Mouse (Mus musculus) bone marrow, adult 2 months (tissue): ENCODE data around the gene Olfr905. TPM values are rescaled to one million over a fixed set of nuclear protein-coding genes. Genes with fewer than 3 reads are reported as not detected.

ENCODE experiments used
- H3K27ac ChIP-seq: fragments of 200-500 bp; 2 replicates; pipeline ENCODE4 v1.5.1; 2012; ENCODE audit warnings: low read depth, mild to moderate bottlenecking, control low read depth, inconsistent platforms, low read length; ENCODE audit not compliant: control insufficient read depth, poor library complexity, insufficient read depth
- H3K4me1 ChIP-seq: fragments of 200-500 bp; 2 replicates; pipeline ENCODE4 v1.6.1; 2011; ENCODE audit warnings: low read length; ENCODE audit not compliant: control insufficient read depth, insufficient read depth
- H3K4me3 ChIP-seq: fragments of 200-500 bp; replicated peaks from 2 replicates; pipeline ENCODE3; 2011; ENCODE audit warnings: mild to moderate bottlenecking, low read depth, low read length, control low read depth; ENCODE audit not compliant: control insufficient read depth
- CTCF ChIP-seq: fragments of 200-500 bp; IDR thresholded peaks from 2 replicates; pipeline ENCODE4 v1.5.1; 2011; ENCODE audit warnings: low read length, control low read depth; ENCODE audit not compliant: control insufficient read depth, insufficient read depth
- POLR2A ChIP-seq: fragments of 200-500 bp; IDR thresholded peaks from 2 replicates; pipeline ENCODE4 v1.6.1; 2011; ENCODE audit warnings: low read depth, mild to moderate bottlenecking, control low read depth, low read length, borderline replicate concordance; ENCODE audit not compliant: control insufficient read depth
- WGBS: fragments of 180-500 bp; shearing (Covaris S2); methylation state at CpG from one replicate; pipeline ENCODE4 v1.1.7; 2018; 5-methylcytosine and 5-hydroxymethylcytosine counted together
- polyA plus RNA-seq: library from polyadenylated mRNA; stranded (reverse); fragments of >200 nt; gene quantifications from 2 replicates; pipeline ENCODE4 v1.2.4, GENCODE M21; 2011; ENCODE audit warnings: low replicate concordance; ENCODE audit not compliant: missing spikeins, insufficient read depth, insufficient read length

Gene Olfr905
- polyA plus RNA-seq: 0.72 and 2.0 TPM in 2 replicates

GRCm38 (mm10) chr9:38470807-38471206 is at the start of gene Olfr905:
Olfr905 (plus strand) TSS chr9:38471107.
- Histone ChIP-seq H3K4me3 (no peak within 1 kb of the TSS), H3K4me1 (no peaks in the 10 kb centered on the region), H3K27ac (no peak within 1 kb of the TSS)
- TF ChIP-seq CTCF (no peak), POLR2A (no peak)

DNA sequence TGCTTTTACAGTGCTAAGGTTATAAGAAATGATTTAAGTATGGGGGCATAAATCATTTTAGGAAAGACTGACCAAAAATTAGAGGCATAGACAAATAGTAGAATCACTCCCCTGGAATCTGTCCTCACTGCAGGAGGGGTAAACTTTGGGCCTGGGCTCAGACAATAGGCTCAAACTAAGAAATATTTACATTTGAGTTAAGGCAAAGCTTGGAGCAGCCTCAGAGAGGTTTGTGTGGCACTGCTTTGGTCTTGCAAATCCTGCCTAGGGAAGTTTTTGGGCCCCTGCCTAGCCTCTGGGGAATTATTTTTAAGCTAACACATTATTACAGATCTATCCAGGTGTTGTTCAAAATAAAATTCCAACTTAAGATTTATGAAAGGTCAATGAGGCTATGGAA is 47.1 kb upstream of the Olfr905 start:
- no peak overlapping the region for H3K4me3 ChIP-seq
- H3K4me1 ChIP-seq: no peaks in the 10 kb centered on the region
- TF ChIP-seq POLR2A (no peak), CTCF (no peak)
- no peak overlapping the region for H3K27ac ChIP-seq

DNA sequence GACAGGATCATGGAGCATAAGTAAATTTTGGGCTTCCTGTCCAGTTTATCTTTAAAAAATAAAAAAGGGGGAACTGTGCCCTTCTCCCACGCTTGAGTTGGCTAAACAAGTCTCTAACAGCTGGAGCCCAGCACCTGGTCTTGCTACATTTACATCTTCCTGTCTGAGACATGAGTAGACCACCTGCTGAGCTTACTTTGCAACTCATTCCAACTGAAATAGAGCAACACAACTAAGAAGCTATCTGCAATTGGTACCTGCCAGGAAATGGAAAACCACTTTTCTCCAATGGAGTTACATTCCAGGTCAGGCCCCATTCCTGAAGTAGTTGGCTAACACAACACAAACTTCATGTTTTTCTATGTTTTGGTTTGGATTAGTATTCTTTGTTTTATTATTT is 43.9 kb upstream of the Olfr905 start:
- H3K27ac ChIP-seq: no peak overlapping the region
- TF ChIP-seq POLR2A (no peak), CTCF (no peak)
- H3K4me1 ChIP-seq: no peaks in the 10 kb centered on the region
- H3K4me3 ChIP-seq: no peak overlapping the region
- 35% methylated on average over 1 of the region's 1 CpGs for WGBS

DNA sequence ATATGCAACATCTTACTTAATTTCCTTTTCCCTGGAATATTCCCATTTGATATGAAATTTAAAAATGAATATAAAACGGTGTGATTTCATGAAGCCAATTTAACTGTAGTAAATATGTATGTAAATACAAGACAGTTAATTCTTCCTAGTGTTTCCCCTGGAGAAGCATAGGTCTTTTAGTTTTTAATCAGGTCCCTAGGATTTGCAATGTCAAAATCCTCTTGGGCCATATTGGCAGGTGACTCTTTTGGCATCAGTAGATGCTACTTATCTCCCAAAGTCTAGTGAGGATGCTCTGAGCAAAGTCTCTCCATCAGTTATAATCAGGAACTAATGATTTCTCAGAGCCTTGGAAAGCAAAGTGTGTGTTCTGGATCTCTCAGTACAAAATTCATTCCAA is 41.8 kb upstream of the Olfr905 start, which contains the start of gene Olfr901:
Gene Olfr901 (plus strand): TSS at position 301 of the 400 bp plus-strand sequence.
- TF ChIP-seq POLR2A (no peak), CTCF (no peak)
- Histone ChIP-seq H3K27ac (no peak within 1 kb of the TSS), H3K4me3 (no peak within 1 kb of the TSS), H3K4me1 (no peaks in the 10 kb centered on the region)
- WGBS: 86% methylated on average over 1 of the region's 1 CpGs

GRCm38 (mm10) chr9:38447352-38447751 is 23.6 kb upstream of the Olfr905 start, which contains the start of gene Olfr902:
Olfr902 (plus strand) TSS chr9:38447652.
- no peak within 1 kb of the TSS for H3K27ac ChIP-seq
- 80% methylated on average over 5 of the region's 5 CpGs for WGBS
- H3K4me1 ChIP-seq: no peaks in the 10 kb centered on the region
- H3K4me3 ChIP-seq: no peak within 1 kb of the TSS
- TF ChIP-seq POLR2A (no peak), CTCF (no peak)

- Histone ChIP-seq H3K27ac (no peak within 1 kb of the TSS), H3K4me3 (no peak within 1 kb of the TSS), H3K4me1 (no peaks in the 10 kb centered on the region)
- TF ChIP-seq POLR2A: no peak
These were observed 8.1 kb upstream of the Olfr905 start, which contains the start of gene Olfr904 for GRCm38 (mm10) chr9:38462844-38463243. Olfr904 (plus strand) TSS chr9:38463144.

- H3K4me1 ChIP-seq: no peaks in the 10 kb centered on the region
- no peak within 1 kb of the TSS for H3K27ac ChIP-seq
- no peak for TF ChIP-seq CTCF
- TF ChIP-seq POLR2A: no peak
- 49% methylated on average over 3 of the region's 3 CpGs for WGBS
- H3K4me3 ChIP-seq: no peak within 1 kb of the TSS
These were observed 15.9 kb downstream of the Olfr905 start, which contains the start of gene Olfr906 for GRCm38 (mm10) chr9:38486785-38487184. Olfr906 (plus strand) TSS chr9:38487085.

GRCm38 (mm10) chr9:38495501-38495900 is 24.6 kb downstream of the Olfr905 start, which contains the start of gene Olfr907:
Olfr907 (plus strand) TSS chr9:38495801.
- H3K27ac ChIP-seq: no peak within 1 kb of the TSS
- H3K4me3 ChIP-seq: no peak within 1 kb of the TSS
- 67% methylated on average over 2 of the region's 2 CpGs for WGBS
- TF ChIP-seq POLR2A: no peak
- TF ChIP-seq CTCF: no peak
- H3K4me1 ChIP-seq: no peaks in the 10 kb centered on the region

- H3K4me1 ChIP-seq: no peaks in the 10 kb centered on the region
- no peak overlapping the region for H3K27ac ChIP-seq
- TF ChIP-seq CTCF (no peak), POLR2A (no peak)
- WGBS: 55% methylated on average over 2 of the region's 2 CpGs
- H3K4me3 ChIP-seq: no peak overlapping the region
These were observed 41.4 kb downstream of the Olfr905 start for GRCm38 (mm10) chr9:38512353-38512752.
